Mouse (Mus musculus): ENCODE data around the gene Apba2.

GRCm38 (mm10) chr7:64648947-64649607 is 147.6 kb downstream of the Apba2 start:
- TF ChIP-seq CTCF (IDR thresholded peaks at IDR 0.05; ENCODE audit: low read depth): no peak
- TF ChIP-seq EP300 (IDR thresholded peaks at IDR 0.05; ENCODE audit: low read depth): no peak

Measured in heart, postnatal 0 days (tissue).